Mouse (Mus musculus) liver, embryonic 14.5 days (tissue): Measurements from ENCODE around the gene Gm10447. TPM values are rescaled to one million over a fixed set of nuclear protein-coding genes. Genes with fewer than 3 reads are reported as not detected.

Source experiments
- ATAC-seq: fragments of 200-750 bp; cut with Nextera tagmentation; 2 replicates; pipeline ENCODE4 v1.8.0; 2017; ENCODE audit warnings: moderate number of reproducible peaks, mild to moderate bottlenecking, moderate library complexity; ENCODE audit not compliant: insufficient read depth
- DNase-seq, 3 experiments: peaks; one replicate each; pipeline ENCODE4 v3.0.0-alpha.2; 2012 to 2013; ENCODE audit warnings: low read depth in 3 of 3, low spot score in 3 of 3
- H3K27ac ChIP-seq: fragments of 300-500 bp; sonication (generic); 2 replicates; pipeline ENCODE4 v1.5.1; 2014; ENCODE audit warnings: moderate library complexity, mild to moderate bottlenecking, control low read depth, inconsistent platforms
- H3K27me3 ChIP-seq: fragments of 300-500 bp; sonication (generic); 2 replicates; pipeline ENCODE4 v1.6.1; 2014; ENCODE audit warnings: mild to moderate bottlenecking, low read length, moderate library complexity; ENCODE audit not compliant: control insufficient read depth, insufficient read depth
- H3K36me3 ChIP-seq: fragments of 300-500 bp; sonication (generic); replicated peaks from 2 replicates; pipeline ENCODE4 v1.6.1; 2014; ENCODE audit warnings: low read depth; ENCODE audit not compliant: control insufficient read depth, insufficient read depth
- H3K4me1 ChIP-seq, 2 experiments: fragments of 200-500 bp in 1 of 2; fragments of 300-500 bp in 1 of 2; sonication (generic) in 1 of 2; replicated peaks; 2 replicates each; pipeline ENCODE4 v1.6.1; 2012 to 2014; ENCODE audit warnings: antibody characterized with exemption in 1 of 2, inconsistent platforms in 1 of 2, low read length in 1 of 2; ENCODE audit not compliant: control insufficient read depth in 2 of 2, insufficient read depth in 2 of 2
- H3K4me2 ChIP-seq: fragments of 300-500 bp; sonication (generic); 2 replicates; pipeline ENCODE4 v1.6.1; 2014; ENCODE audit warnings: low read depth, mild to moderate bottlenecking, control low read depth, moderate library complexity
- H3K4me3 ChIP-seq, 2 experiments: fragments of 200-500 bp in 1 of 2; fragments of 300-500 bp in 1 of 2; sonication (generic) in 1 of 2; 2 replicates each; pipeline ENCODE4 v1.5.1; 2012 to 2014; ENCODE audit warnings: low read depth in 2 of 2, low read length in 2 of 2, mild to moderate bottlenecking in 2 of 2, control low read depth in 1 of 2, inconsistent platforms in 1 of 2, moderate library complexity in 1 of 2; ENCODE audit not compliant: insufficient read depth in 1 of 2
- H3K9ac ChIP-seq: fragments of 300-500 bp; sonication (generic); replicated peaks from 2 replicates; pipeline ENCODE4 v1.6.1; 2014; ENCODE audit warnings: mild to moderate bottlenecking, control low read depth, moderate library complexity
- H3K9me3 ChIP-seq: fragments of 300-500 bp; sonication (generic); 2 replicates; pipeline ENCODE4 v1.6.1; 2016; ENCODE audit warnings: low read length, mixed read lengths; ENCODE audit not compliant: control insufficient read depth
- CTCF ChIP-seq: IDR thresholded peaks from 2 replicates; pipeline ENCODE4 v1.5.1; 2016; ENCODE audit warnings: antibody characterized with exemption, low read depth, control low read depth
- EP300 ChIP-seq: IDR thresholded peaks from 2 replicates; pipeline ENCODE4 v1.6.1; 2016; ENCODE audit warnings: antibody characterized with exemption, low read depth
- microRNA-seq: library from miRNA; unstranded; fragments of <30 nt; microRNA quantifications from one replicate; pipeline ENCODE4, GENCODE M21; 2016
- polyA plus RNA-seq, 2 experiments: library from polyadenylated mRNA; depleted of rRNA in 1 of 2; stranded (reverse) in 1 of 2; unstranded in 1 of 2; fragments of >200 nt; fragmentation: Nextera tagmentation in 1 of 2; extraction: Ambion mirVana in 1 of 2; gene quantifications; 2 replicates each; pipeline versions ENCODE4 v1.2.1 to v1.2.3; 2012 to 2014

Gm10447 gene
- polyA plus RNA-seq, 2 experiments: 0.19 TPM; not detected in 1

DNA sequence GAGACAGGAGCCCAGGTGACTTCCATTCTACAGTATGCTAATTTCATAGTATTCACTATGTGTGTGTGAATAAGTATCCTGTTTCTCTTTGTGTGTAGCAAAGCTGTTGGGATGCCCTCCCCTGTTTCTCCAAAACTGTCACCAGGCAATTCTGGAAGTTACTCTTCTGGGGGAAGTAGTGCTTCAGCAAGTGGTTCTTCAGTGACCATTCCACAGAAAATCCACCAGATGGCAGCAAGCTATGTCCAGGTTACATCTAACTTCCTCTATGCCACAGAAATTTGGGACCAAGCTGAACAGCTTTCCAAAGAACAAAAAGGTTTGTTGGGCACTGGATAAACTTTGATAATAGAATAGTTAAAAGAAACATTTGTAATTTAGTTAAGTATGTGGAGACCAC, 45.2 kb downstream of the Gm10447 start:
- Histone ChIP-seq H3K4me1 (no peaks in the 10 kb centered on the region), H3K27me3 (no peaks in the 10 kb centered on the region), H3K4me2 (no peak overlapping the region), H3K36me3 (peaks cover 33% of the 10 kb centered on the region), H3K27ac (no peak overlapping the region), H3K9me3 (no peaks in the 10 kb centered on the region), H3K9ac (no peak overlapping the region), H3K4me3 (no peak overlapping the region)
- peak; percentile 66 for TF ChIP-seq CTCF
- TF ChIP-seq EP300: no peak
- DNase-seq (no peak), ATAC-seq (no peak)

Small RNA genes lying within 50 kb of the gene (microRNA-seq; reads per million reads assigned to microRNA genes)
- not detected for gene Mir6920

Other genes starting within 250 kb of the Gm10447 start
- gene Hspa4, start 156.7 kb downstream of the Gm10447 start, polyA plus RNA-seq (2012; rRNA removed): 14.4 and 26.6 TPM in 2 replicates
- gene Hspa4, start 156.7 kb downstream of the Gm10447 start, polyA plus RNA-seq (2014; fragmentation: Nextera tagmentation; extraction: Ambion mirVana): 47.0 and 50.3 TPM in 2 replicates
- 5.7 and 7.6 TPM in 2 replicates for gene Zcchc10, start 132.4 kb downstream of the Gm10447 start, polyA plus RNA-seq (2012; rRNA removed)
- 10.7 and 12.3 TPM in 2 replicates for gene Zcchc10, start 132.4 kb downstream of the Gm10447 start, polyA plus RNA-seq (2014; fragmentation: Nextera tagmentation; extraction: Ambion mirVana)
- gene Aff4, start 106.3 kb downstream of the Gm10447 start, polyA plus RNA-seq (2012; rRNA removed): 3.1 and 4.0 TPM in 2 replicates
- 7.2 and 8.7 TPM in 2 replicates for gene Aff4, start 106.3 kb downstream of the Gm10447 start, polyA plus RNA-seq (2014; fragmentation: Nextera tagmentation; extraction: Ambion mirVana)
- 11.6 and 16.3 TPM in 2 replicates for gene Leap2, start 33.9 kb downstream of the Gm10447 start, polyA plus RNA-seq (2012; rRNA removed)
- 40.7 and 42.7 TPM in 2 replicates for gene Leap2, start 33.9 kb downstream of the Gm10447 start, polyA plus RNA-seq (2014; fragmentation: Nextera tagmentation; extraction: Ambion mirVana)
- gene Uqcrq, start 26.3 kb downstream of the Gm10447 start, polyA plus RNA-seq (2012; rRNA removed): 117 and 237 TPM in 2 replicates
- gene Uqcrq, start 26.3 kb downstream of the Gm10447 start, polyA plus RNA-seq (2014; fragmentation: Nextera tagmentation; extraction: Ambion mirVana): 631 and 677 TPM in 2 replicates
- gene Gdf9, start 26.1 kb downstream of the Gm10447 start, polyA plus RNA-seq (2012; rRNA removed): 0.12 and 0.24 TPM in 2 replicates
- 0.25 and 0.41 TPM in 2 replicates for gene Gdf9, start 26.1 kb downstream of the Gm10447 start, polyA plus RNA-seq (2014; fragmentation: Nextera tagmentation; extraction: Ambion mirVana)
- gene Shroom1, start 95 bp upstream of the Gm10447 start, polyA plus RNA-seq (2012; rRNA removed): 1.5 and 1.7 TPM in 2 replicates
- 1.6 and 1.7 TPM in 2 replicates for gene Shroom1, start 95 bp upstream of the Gm10447 start, polyA plus RNA-seq (2014; fragmentation: Nextera tagmentation; extraction: Ambion mirVana)
- gene Gm9837, start 13.4 kb upstream of the Gm10447 start, polyA plus RNA-seq (2012; rRNA removed): not detected in 2 replicates
- not detected in 2 replicates for gene Gm9837, start 13.4 kb upstream of the Gm10447 start, polyA plus RNA-seq (2014; fragmentation: Nextera tagmentation; extraction: Ambion mirVana)
- 0.10 and 0.27 TPM in 2 replicates for gene Gm9945, start 23.1 kb upstream of the Gm10447 start, polyA plus RNA-seq (2012; rRNA removed)
- gene Gm9945, start 23.1 kb upstream of the Gm10447 start, polyA plus RNA-seq (2014; fragmentation: Nextera tagmentation; extraction: Ambion mirVana): 0.46 and 0.56 TPM in 2 replicates
- gene Sowaha, start 23.2 kb upstream of the Gm10447 start, polyA plus RNA-seq (2012; rRNA removed): 15.4 and 15.5 TPM in 2 replicates
- 13.1 and 13.8 TPM in 2 replicates for gene Sowaha, start 23.2 kb upstream of the Gm10447 start, polyA plus RNA-seq (2014; fragmentation: Nextera tagmentation; extraction: Ambion mirVana)
- 25.4 and 33.1 TPM in 2 replicates for gene Sept8, start 62.1 kb upstream of the Gm10447 start, polyA plus RNA-seq (2012; rRNA removed)
- 18.3 and 21.5 TPM in 2 replicates for gene Sept8, start 62.1 kb upstream of the Gm10447 start, polyA plus RNA-seq (2014; fragmentation: Nextera tagmentation; extraction: Ambion mirVana)
- gene Kif3a, start 110.3 kb upstream of the Gm10447 start, polyA plus RNA-seq (2012; rRNA removed): 2.1 and 3.3 TPM in 2 replicates
- gene Kif3a, start 110.3 kb upstream of the Gm10447 start, polyA plus RNA-seq (2014; fragmentation: Nextera tagmentation; extraction: Ambion mirVana): 6.4 and 7.7 TPM in 2 replicates
- 0.26 and 0.27 TPM in 2 replicates for gene Il4, start 161.6 kb upstream of the Gm10447 start, polyA plus RNA-seq (2012; rRNA removed)
- gene Il4, start 161.6 kb upstream of the Gm10447 start, polyA plus RNA-seq (2014; fragmentation: Nextera tagmentation; extraction: Ambion mirVana): 0.61 and 0.73 TPM in 2 replicates
- gene Il13, start 177.6 kb upstream of the Gm10447 start, polyA plus RNA-seq (2012; rRNA removed): 0.04 TPM in 1 of 2 replicates, not detected in the other
- not detected in 2 replicates for gene Il13, start 177.6 kb upstream of the Gm10447 start, polyA plus RNA-seq (2014; fragmentation: Nextera tagmentation; extraction: Ambion mirVana)